Mouse (Mus musculus): Measurements from ENCODE around the gene Rasgrf1.
"Not testable (repeated sequence)": the region's sequence is repeated elsewhere in the genome, so short reads cannot be mapped to it uniquely, and the experiment has no call there.

Gene Rasgrf1

DNA sequence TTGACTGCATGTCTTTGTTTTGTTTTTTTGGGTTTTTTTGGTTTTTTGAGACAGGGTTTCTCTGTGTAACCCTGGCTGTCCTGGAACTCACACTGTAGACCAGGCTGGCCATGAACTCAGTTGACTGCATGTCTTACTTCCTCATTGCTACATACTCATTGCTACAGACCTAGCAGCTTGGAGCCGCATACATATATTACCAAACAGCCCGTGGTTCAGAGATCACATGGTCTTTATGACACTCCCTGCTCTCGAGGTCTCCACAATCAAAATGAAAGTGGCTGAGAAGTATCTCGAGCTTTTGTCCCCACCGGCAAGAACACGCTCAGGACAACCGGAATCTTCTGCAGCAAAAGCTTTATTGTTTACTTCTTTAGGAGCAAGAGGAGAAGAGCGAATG is 133.2 kb downstream of the Rasgrf1 start:
- DNase-seq, result not testable (repeated sequence)

DNA sequence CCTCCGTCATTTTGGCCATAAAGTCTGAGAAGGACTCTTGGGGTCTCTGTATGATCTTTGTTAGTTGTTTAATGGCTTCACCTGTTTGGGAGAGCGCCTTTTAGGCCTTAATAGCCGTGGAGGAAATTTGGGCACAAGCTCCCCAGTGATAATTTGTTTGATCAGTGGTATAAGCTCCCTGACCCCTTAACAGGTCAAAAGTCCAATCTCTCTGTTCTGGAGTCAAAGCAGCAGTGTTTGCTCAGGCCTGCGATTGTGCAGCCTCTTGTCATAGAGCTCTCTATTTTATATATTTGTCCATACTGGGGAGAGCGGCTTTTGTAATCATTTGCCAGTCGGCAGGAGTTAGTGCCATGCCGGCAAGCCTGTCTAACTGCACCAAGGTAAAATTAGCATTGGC is 135.5 kb downstream of the Rasgrf1 start:
- DNase-seq, result no peak

DNA sequence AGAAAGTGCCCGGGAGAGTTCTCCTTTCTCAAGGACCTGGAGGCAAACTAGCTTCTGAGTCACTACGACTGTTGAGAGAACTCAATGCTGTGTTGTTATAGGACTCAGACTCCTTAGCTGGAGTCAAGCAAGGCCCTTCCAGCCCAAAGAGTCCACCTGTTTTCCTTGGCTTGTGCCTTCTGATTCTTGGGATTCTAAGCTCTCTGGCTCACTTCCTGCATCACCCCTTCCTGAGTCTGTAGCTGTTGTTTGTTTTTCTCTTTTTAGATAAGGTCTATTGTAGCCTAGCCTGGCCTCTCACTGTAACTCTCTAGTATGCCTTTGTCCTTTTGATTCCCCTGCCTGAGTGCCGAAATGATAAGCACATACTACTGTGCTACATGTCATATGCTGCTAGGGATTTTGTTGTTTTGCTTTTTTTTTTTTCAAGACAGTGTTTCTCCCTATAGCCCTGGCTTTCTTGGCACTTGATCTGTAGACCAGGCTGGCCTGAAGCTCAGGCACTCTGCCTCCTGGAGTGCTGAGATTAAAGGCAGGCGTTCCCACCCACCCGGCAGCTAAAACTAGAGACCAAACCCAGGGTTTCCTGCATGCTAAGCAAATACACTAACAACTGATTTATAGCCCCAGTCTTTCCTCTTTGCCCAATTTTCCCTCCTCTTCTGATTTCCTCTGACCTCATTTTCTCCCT is 138.4 kb downstream of the Rasgrf1 start:
- no peak for DNase-seq

DNA sequence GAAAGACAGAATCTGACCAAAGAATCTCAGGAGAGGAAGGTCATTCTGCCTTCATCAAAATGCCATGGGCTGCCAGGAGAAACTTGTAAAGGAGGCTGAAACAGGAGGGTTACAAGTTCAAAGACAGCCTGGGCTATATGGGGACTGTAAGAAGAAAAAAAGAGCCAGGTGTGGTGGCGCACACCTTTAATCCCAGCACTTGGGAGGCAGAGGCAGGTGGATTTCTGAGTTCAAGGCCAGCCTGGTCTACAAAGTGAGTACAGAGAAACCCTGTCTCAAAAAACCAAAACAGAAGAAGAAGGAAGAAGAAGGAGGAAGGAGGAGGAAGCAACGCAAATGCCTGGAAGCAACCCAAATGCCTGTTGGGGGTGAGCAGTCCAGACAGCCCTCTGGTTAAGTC is 144.1 kb downstream of the Rasgrf1 start, which contains the start of gene Ctsh:
Gene Ctsh, plus strand, starts transcription at position 301 of the 400 bp plus-strand sequence.
- no peak for DNase-seq

DNA sequence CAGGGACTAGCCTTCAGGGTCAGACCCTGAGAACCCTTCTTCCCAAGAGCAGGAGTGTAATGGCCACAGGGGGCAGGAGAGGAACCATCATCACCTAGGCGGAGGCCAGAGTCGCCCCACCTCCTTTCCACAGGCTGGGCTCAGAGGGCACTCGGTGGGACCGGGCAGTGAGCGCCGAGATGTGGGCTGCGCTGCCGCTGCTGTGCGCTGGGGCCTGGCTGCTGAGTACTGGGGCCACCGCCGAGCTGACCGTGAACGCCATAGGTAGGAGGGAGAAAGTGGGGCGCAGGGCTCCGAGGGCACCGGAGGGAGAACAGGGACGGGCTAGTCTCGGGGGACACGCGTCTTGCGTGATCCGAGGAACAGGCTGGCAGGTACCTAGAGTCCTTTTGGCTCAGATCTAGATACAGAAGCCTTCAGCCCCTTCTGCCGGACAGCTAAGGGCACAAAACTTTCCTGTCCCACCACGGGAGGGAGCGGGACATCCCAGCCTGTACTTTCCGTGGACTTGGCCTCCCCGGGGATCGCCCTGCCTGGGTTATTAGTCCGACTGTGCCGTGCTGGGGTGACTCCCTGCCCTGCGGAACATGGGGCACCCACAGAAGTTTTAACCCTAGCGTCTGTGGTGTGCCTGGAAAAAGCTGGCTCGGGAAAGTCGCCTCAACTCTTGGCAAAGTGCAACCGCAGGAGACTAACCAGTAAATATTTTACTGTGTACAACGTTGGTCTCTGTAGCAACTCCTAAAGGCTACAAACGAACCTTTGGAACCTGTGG is 144.8 kb downstream of the Rasgrf1 start:
- peak; percentile 9 for DNase-seq

DNA sequence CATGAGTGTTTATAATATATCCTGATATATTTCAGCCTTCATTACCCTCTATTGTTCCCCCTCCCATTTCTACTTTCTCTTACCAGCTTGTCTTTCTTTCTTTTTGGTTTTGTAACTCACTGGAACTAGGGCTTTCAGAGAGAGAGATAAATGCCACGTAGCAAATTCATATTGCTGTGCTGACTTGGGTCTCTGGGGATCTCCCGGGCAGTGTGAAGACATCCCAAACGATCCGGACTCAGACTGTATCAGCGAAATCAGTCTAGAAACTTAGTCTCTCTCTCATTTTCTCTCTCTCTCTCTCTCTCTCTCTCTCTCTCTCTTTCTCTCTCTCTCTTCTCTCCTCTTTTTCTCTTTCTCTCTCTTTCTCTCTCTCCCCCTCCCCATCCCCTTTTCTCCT is 145.7 kb downstream of the Rasgrf1 start:
- DNase-seq, result no peak

DNA sequence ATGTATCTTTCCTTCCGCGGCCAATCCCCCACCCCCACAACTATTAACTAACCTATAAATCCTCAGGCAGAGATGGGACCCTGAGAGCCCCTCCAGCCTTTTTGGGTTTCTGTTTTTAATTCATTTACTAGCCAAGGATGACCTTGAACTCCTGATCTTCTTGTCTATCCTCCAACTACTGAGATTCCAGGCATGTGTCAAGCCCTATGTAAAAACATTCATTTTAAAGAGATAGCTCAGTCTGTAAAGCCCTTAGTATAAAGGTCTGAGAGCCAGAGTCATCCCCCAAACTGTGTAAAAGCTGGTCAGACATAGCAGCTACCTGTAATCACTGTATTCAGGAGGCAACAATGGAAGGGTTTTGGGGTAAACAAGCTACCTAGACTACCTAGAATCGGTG is 146.2 kb downstream of the Rasgrf1 start:
- no peak for DNase-seq

DNA sequence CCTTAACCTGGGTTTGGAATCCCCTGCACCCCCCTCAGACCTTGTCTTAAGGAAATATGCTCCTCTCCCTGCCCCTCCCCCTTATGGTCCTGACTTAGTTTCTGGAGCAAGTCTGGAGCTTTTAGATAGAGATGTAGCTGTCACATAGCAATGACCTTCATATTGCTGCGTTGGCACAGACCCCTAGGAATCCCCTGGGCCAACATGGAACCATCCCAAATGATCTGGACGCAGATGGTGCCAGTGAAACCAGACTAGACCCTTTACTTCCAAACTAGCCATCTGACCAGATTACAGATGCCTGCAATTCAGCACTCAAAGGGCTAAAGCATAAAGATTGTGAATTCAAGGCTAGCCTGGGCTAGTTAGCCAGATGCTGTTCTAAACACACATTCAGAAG is 147.0 kb downstream of the Rasgrf1 start:
- DNase-seq, result no peak

DNA sequence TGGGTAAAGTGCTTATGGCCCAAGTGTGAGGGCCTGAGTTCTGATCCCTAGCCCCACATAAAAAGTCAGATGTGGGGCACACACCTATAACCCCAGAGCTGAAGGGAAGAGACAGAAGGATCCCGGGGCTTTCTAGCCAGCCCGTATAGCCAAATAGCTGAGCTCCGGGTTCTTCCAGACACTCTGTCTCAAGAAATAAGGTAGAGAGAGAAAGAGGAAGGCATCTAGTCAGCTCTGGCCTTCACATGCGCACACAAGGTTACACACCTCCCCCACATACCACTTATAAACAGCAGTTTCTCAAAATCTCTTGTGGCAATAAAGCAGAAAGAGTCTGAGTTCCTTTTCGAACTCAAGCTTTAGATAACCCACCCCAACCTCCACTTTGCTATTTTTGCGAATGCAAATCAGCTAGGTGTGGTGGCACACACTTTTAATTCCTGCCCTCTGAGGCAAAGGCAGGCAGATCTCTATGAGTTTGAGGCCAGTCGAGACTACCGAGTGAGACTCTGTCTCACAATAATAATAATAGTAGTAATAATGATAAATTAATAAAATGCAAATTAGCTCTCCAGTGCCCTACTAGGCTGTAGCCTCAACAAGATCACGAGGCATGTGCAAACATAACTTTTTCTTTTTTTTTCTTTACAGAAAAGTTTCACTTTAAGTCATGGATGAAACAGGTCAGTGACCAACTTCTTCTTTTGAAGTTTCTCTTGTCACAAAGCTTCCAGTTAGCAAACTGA is 150.3 kb downstream of the Rasgrf1 start:
- DNase-seq, result no peak

DNA sequence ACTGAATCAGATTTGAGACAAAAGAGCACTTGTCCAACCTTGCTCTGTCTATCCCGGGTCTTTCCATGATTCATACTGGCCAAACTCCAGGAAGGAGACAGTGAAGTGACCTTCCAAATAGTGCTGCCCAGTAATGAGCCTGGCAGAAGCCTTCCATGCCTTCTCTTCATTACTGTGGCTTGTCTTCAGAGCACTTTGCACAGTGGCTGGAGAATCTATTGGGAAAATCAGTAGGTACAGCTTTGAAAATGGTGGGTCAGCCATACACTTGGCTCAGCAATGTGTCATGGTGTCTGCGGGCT is 150.8 kb downstream of the Rasgrf1 start:
- DNase-seq, result no peak

DNA sequence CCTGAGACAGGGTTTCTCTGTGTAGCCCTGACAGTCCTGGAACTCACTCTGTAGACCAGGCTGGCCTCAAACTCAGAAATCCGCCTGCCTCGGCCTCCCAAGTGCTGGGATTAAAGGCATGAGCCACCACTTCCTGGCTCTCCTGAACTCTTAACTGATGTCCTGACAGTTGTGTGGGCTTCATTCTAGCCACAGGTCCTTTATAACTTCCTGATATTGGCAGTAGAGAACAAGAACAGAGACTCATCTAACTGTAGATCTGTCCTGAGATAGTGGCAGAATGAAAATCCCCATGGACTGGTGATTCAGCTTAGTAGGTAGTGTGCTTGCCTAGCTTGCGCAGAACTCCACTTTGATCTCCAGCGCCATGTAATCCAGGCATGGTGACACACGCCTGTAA is 151.2 kb downstream of the Rasgrf1 start:
- not testable (repeated sequence) for DNase-seq

DNA sequence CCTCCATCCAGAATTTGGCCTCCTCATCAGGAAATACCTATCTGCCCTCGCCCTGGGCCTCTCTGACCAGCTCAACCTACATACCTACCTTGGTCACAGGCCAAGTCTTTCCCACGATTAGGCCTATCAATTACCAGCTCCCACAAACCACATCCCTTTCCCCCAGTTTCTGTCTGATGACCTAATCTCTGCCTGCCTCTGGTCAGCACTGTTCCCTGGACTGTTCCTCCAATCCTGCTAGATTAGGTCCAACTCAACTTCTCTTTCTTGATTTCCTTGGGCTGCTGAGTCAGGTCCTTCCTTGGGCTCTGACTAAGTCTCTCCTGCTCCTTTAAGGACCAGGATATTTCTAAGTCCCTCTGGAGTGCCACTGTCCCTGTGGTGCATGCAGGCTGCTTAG is 157.6 kb downstream of the Rasgrf1 start:
- no peak for DNase-seq

DNA sequence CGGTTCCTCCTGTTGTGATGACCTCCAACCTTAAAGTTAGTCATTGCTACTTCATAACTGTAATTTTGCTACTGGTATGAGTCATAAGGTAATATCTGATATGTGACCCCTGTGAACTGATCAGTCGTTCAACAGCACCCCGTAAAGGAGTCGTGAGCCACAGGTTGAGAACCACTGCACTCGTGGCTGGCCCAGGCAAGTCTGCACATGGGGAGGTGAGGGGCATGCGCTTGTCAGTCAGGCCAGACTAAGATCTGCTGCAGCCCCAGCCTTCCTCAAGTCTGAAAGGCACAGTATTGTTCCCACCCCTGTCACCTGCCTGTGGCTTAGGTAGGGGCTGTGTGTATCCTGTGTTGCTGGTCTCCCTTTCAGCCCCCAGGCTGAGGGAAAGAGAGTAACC is 159.1 kb downstream of the Rasgrf1 start:
- DNase-seq, result no peak

DNA sequence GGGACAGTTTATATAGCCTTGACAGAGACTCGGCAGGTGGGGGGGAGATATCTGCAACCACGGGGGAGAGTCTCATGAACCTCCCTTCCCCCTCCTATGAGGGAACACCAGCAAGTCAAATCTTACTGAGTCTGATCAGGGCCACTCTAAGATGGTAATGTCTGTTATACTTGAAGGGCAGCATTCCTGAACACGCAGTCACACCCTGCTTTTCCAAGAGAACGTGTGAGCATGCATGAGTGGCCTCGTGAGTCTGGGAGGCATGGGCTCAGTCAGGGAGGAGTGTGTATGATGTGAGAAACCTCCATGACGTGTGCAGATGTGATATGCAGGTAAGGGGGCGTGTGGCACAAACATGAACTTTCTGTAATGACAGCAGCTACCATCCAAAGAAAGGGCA is 159.8 kb downstream of the Rasgrf1 start:
- no peak for DNase-seq

DNA sequence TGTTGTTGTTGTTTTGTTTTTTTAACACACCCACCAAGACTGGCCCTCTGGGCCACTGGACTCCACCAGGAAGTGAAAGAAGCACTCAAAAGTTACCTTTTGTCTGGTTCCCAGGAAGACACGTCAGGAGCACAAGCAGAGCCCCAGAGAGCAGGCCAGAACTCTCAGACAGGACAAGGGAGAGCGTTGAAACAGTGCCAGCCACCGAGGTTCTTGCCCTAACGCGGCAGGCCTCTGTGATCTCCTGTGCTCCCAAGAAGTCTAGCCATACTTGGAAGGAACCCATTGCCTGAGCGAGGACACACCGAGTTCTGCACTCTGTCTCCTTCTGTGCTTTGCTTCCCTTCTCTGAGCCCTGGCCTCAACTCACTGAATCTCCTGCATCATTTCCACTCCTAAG is 160.5 kb downstream of the Rasgrf1 start:
- no peak for DNase-seq

DNA sequence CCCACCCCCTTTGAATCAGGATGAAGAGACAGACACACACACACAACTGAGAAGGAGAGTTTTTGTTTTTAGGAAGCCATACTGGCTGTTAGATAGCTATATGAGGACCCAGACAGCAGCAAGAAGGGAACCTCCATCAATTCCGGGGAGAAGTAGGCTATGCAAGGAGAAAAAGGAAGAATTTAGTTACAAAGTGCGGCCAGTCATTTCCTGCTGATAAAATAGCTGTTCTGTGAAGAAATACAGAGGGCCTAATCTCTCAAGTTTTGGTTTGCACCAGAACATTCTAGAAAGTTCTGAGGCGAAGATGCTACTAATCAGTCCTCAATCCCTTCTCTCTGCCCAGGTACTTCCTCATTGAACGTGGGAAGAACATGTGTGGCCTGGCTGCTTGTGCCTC is 165.6 kb downstream of the Rasgrf1 start:
- no peak for DNase-seq

DNA sequence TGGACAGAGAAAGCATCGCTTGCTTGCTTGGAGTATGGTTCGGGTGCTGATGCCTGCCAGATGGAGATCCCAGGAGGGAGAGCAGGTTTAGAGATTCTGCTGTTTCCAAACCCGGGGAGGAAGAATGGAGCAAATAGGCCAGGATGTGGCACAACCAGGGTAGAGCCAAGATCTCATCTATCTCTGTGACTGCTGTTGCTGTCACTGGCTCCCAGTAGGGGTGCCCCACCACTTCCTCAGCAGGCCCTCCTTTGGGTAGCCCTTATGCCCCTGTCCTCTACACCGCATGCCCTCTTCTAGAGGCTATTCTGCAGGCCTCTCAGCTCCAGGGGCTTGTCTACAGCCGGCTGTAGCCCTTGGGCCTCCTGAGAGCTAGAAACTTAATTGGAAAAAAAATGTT is 166.4 kb downstream of the Rasgrf1 start:
- DNase-seq, result no peak
